Mouse (Mus musculus) stomach, embryonic 15.5 days (tissue): ENCODE measurements around the gene C1qb. TPM values are rescaled to one million over a fixed set of nuclear protein-coding genes. Genes with fewer than 3 reads are reported as not detected.

Experiments used
- ATAC-seq: fragments of 200-750 bp; cut with Nextera tagmentation; 2 replicates; pipeline ENCODE4 v1.8.0; 2017; ENCODE audit warnings: low read depth, moderate number of reproducible peaks, moderate TSS enrichment; ENCODE audit not compliant: insufficient read depth, low FRiP score
- H3K27ac ChIP-seq: fragments of 300-500 bp; sonication (generic); 2 replicates; pipeline ENCODE4 v1.5.1; 2015; ENCODE audit warnings: mild to moderate bottlenecking, inconsistent platforms
- H3K27me3 ChIP-seq: fragments of 300-500 bp; sonication (generic); replicated peaks from 2 replicates; pipeline ENCODE4 v1.6.1; 2015; ENCODE audit warnings: inconsistent platforms
- H3K36me3 ChIP-seq: fragments of 300-500 bp; sonication (generic); 2 replicates; pipeline ENCODE4 v1.6.1; 2015; ENCODE audit warnings: inconsistent platforms
- H3K4me1 ChIP-seq: fragments of 300-500 bp; sonication (generic); 2 replicates; pipeline ENCODE4 v1.6.1; 2015; ENCODE audit warnings: inconsistent platforms
- H3K4me2 ChIP-seq: fragments of 300-500 bp; sonication (generic); 2 replicates; pipeline ENCODE4 v1.6.1; 2015; ENCODE audit warnings: mild to moderate bottlenecking, inconsistent platforms
- H3K4me3 ChIP-seq: fragments of 300-500 bp; sonication (generic); replicated peaks from 2 replicates; pipeline ENCODE4 v1.5.1; 2015; ENCODE audit warnings: inconsistent platforms
- H3K9ac ChIP-seq: fragments of 300-500 bp; sonication (generic); 2 replicates; pipeline ENCODE4 v1.6.1; 2015; ENCODE audit warnings: inconsistent platforms
- H3K9me3 ChIP-seq: fragments of 300-500 bp; sonication (generic); 2 replicates; pipeline ENCODE4 v1.6.1; 2016; ENCODE audit warnings: inconsistent platforms
- WGBS: fragments of 180-500 bp; shearing (Covaris S2); methylation state at CpG from one replicate; pipeline ENCODE4 v1.1.7; 2015; 5-methylcytosine and 5-hydroxymethylcytosine counted together
- polyA plus RNA-seq: library from polyadenylated mRNA; unstranded; fragments of >200 nt; fragmentation: Nextera tagmentation; extraction: Ambion mirVana; gene quantifications from 2 replicates; pipeline ENCODE4 v1.2.1, GENCODE M21; 2015

Gene C1qb
- 62.4 and 62.8 TPM in 2 replicates for polyA plus RNA-seq

GRCm38 (mm10) chr4:136886101-136886500 lies at the start of gene C1qb:
Gene C1qb, minus strand, starts transcription at chr4:136886187.
- no peaks in the 10 kb centered on the region for H3K9me3 ChIP-seq
- H3K36me3 ChIP-seq: no peaks in the 10 kb centered on the region
- H3K4me1 ChIP-seq: no peaks in the 10 kb centered on the region
- no peak for ATAC-seq
- H3K4me2 ChIP-seq: no peak within 1 kb of the TSS
- H3K27me3 ChIP-seq: no peaks in the 10 kb centered on the region
- H3K9ac ChIP-seq: no peak within 1 kb of the TSS
- H3K27ac ChIP-seq: no peak within 1 kb of the TSS
- no peak within 1 kb of the TSS for H3K4me3 ChIP-seq
- 61% methylated on average over 7 of the region's 7 CpGs for WGBS

GRCm38 (mm10) chr4:136934746-136935613 lies 49.0 kb upstream of the C1qb start:
- Histone ChIP-seq H3K4me3 (no peak overlapping the region), H3K36me3 (no peaks in the 10 kb centered on the region), H3K9ac (no peak overlapping the region), H3K9me3 (no peaks in the 10 kb centered on the region), H3K4me2 (no peak overlapping the region), H3K27ac (no peak overlapping the region), H3K27me3 (0 out of 2 replicates have a peak, but pooled peaks cover 3% of the 10 kb centered on the region), H3K4me1 (peaks cover 6% of the 10 kb centered on the region)
- 42% methylated on average over 18 of the region's 18 CpGs for WGBS
- ATAC-seq: 0 out of 2 replicates have a peak, but pooled peaks have one; percentile 28

GRCm38 (mm10) chr4:136930474-136930873 lies 44.5 kb upstream of the C1qb start:
- peaks cover 6% of the 10 kb centered on the region for H3K4me1 ChIP-seq
- H3K36me3 ChIP-seq: no peaks in the 10 kb centered on the region
- no peak overlapping the region for H3K4me2 ChIP-seq
- no peak overlapping the region for H3K27ac ChIP-seq
- 86% methylated on average over 8 of the region's 8 CpGs for WGBS
- H3K9ac ChIP-seq: no peak overlapping the region
- peak; percentile 47 for ATAC-seq
- peaks cover 12% of the 10 kb centered on the region; the same call in 1 of the 2 replicates for H3K27me3 ChIP-seq
- H3K4me3 ChIP-seq: no peak overlapping the region
- no peaks in the 10 kb centered on the region for H3K9me3 ChIP-seq

- H3K36me3 ChIP-seq: no peaks in the 10 kb centered on the region
- H3K4me2 ChIP-seq: no peak overlapping the region
- H3K27ac ChIP-seq: no peak overlapping the region
- H3K9me3 ChIP-seq: no peaks in the 10 kb centered on the region
- no peak overlapping the region for H3K9ac ChIP-seq
- no peak for ATAC-seq
- peaks cover 12% of the 10 kb centered on the region; the same call in 1 of the 2 replicates for H3K27me3 ChIP-seq
- H3K4me1 ChIP-seq: no peaks in the 10 kb centered on the region
- H3K4me3 ChIP-seq: no peak overlapping the region
- 12% methylated on average over 5 of the region's 5 CpGs for WGBS
Observed at GRCm38 (mm10) chr4:136928928-136929327, 42.9 kb upstream of the C1qb start.

- Histone ChIP-seq H3K27me3 (peaks cover 12% of the 10 kb centered on the region; the same call in 1 of the 2 replicates), H3K4me3 (no peak overlapping the region), H3K9me3 (no peaks in the 10 kb centered on the region), H3K27ac (no peak overlapping the region), H3K36me3 (no peaks in the 10 kb centered on the region), H3K4me1 (no peaks in the 10 kb centered on the region), H3K9ac (no peak overlapping the region), H3K4me2 (no peak overlapping the region)
- 28% methylated on average over 15 of the region's 15 CpGs for whole genome bisulfite sequencing
- no peak for ATAC-seq
Observed at GRCm38 (mm10) chr4:136925804-136926203, 39.8 kb upstream of the C1qb start.

- ATAC-seq: no peak
- WGBS: 5% methylated on average over 6 of the region's 6 CpGs
- Histone ChIP-seq H3K9ac (no peak overlapping the region), H3K4me3 (no peak overlapping the region), H3K4me1 (no peaks in the 10 kb centered on the region), H3K27ac (no peak overlapping the region), H3K36me3 (no peaks in the 10 kb centered on the region), H3K9me3 (no peaks in the 10 kb centered on the region), H3K4me2 (no peak overlapping the region), H3K27me3 (peaks cover 10% of the 10 kb centered on the region; the same call in 1 of the 2 replicates)
Observed at GRCm38 (mm10) chr4:136924529-136924928, 38.5 kb upstream of the C1qb start.

GRCm38 (mm10) chr4:136919526-136919925 lies 33.5 kb upstream of the C1qb start:
- no peak overlapping the region for H3K4me3 ChIP-seq
- H3K36me3 ChIP-seq: no peaks in the 10 kb centered on the region
- H3K4me1 ChIP-seq: no peaks in the 10 kb centered on the region
- H3K9me3 ChIP-seq: no peaks in the 10 kb centered on the region
- no peak overlapping the region for H3K4me2 ChIP-seq
- no peaks in the 10 kb centered on the region for H3K27me3 ChIP-seq
- no peak overlapping the region for H3K27ac ChIP-seq
- WGBS: 72% methylated on average over 3 of the region's 3 CpGs
- no peak for ATAC-seq
- no peak overlapping the region for H3K9ac ChIP-seq

GRCm38 (mm10) chr4:136918834-136919233 lies 32.8 kb upstream of the C1qb start:
- no peaks in the 10 kb centered on the region for H3K36me3 ChIP-seq
- ATAC-seq: no peak
- H3K4me2 ChIP-seq: no peak overlapping the region
- H3K9ac ChIP-seq: no peak overlapping the region
- no peak overlapping the region for H3K27ac ChIP-seq
- H3K4me3 ChIP-seq: no peak overlapping the region
- H3K9me3 ChIP-seq: no peaks in the 10 kb centered on the region
- no peaks in the 10 kb centered on the region for H3K4me1 ChIP-seq
- WGBS: 82% methylated on average over 8 of the region's 8 CpGs
- no peaks in the 10 kb centered on the region for H3K27me3 ChIP-seq

GRCm38 (mm10) chr4:136917165-136917524 lies 31.2 kb upstream of the C1qb start:
- Histone ChIP-seq H3K9me3 (no peaks in the 10 kb centered on the region), H3K4me1 (no peaks in the 10 kb centered on the region), H3K9ac (no peak overlapping the region), H3K27me3 (peaks cover 13% of the 10 kb centered on the region), H3K4me2 (no peak overlapping the region), H3K27ac (no peak overlapping the region), H3K4me3 (no peak overlapping the region), H3K36me3 (no peaks in the 10 kb centered on the region)
- 30% methylated on average over 7 of the region's 7 CpGs for WGBS
- ATAC-seq: no peak

GRCm38 (mm10) chr4:136916359-136917164 lies 30.6 kb upstream of the C1qb start:
- H3K4me2 ChIP-seq: no peak overlapping the region
- WGBS: 59% methylated on average over 20 of the region's 20 CpGs
- H3K9me3 ChIP-seq: no peaks in the 10 kb centered on the region
- no peak overlapping the region for H3K4me3 ChIP-seq
- no peak overlapping the region for H3K9ac ChIP-seq
- ATAC-seq: no peak
- H3K27me3 ChIP-seq: peaks cover 19% of the 10 kb centered on the region
- H3K36me3 ChIP-seq: no peaks in the 10 kb centered on the region
- no peaks in the 10 kb centered on the region for H3K4me1 ChIP-seq
- no peak overlapping the region for H3K27ac ChIP-seq

- no peaks in the 10 kb centered on the region for H3K9me3 ChIP-seq
- no peak overlapping the region for H3K9ac ChIP-seq
- 27% methylated on average over 9 of the region's 9 CpGs for WGBS
- ATAC-seq: no peak
- H3K27ac ChIP-seq: no peak overlapping the region
- no peak overlapping the region for H3K4me2 ChIP-seq
- no peaks in the 10 kb centered on the region for H3K36me3 ChIP-seq
- H3K4me1 ChIP-seq: no peaks in the 10 kb centered on the region
- H3K27me3 ChIP-seq: peaks cover 31% of the 10 kb centered on the region
- no peak overlapping the region for H3K4me3 ChIP-seq
Observed at GRCm38 (mm10) chr4:136912841-136913240, 26.9 kb upstream of the C1qb start.

GRCm38 (mm10) chr4:136911804-136912203 lies 25.8 kb upstream of the C1qb start:
- Histone ChIP-seq H3K36me3 (no peaks in the 10 kb centered on the region), H3K27ac (no peak overlapping the region), H3K27me3 (peaks cover 35% of the 10 kb centered on the region), H3K4me3 (no peak overlapping the region), H3K4me1 (no peaks in the 10 kb centered on the region), H3K9me3 (no peaks in the 10 kb centered on the region), H3K9ac (no peak overlapping the region), H3K4me2 (no peak overlapping the region)
- no peak for ATAC-seq
- WGBS: 44% methylated on average over 9 of the region's 9 CpGs
